Mouse (Mus musculus) midbrain, embryonic 13.5 days (tissue): ENCODE data around the gene Olfr641. TPM values are rescaled to one million over a fixed set of nuclear protein-coding genes. Genes with fewer than 3 reads are reported as not detected.

Experiments
- ATAC-seq: fragments of 200-750 bp; cut with Nextera tagmentation; 2 replicates; pipeline ENCODE4 v1.8.0; 2017; ENCODE audit warnings: mild to moderate bottlenecking, moderate TSS enrichment, moderate library complexity
- H3K27ac ChIP-seq: fragments of 300-500 bp; sonication (generic); 2 replicates; pipeline ENCODE4 v1.5.1; 2015; ENCODE audit warnings: inconsistent platforms, mild to moderate bottlenecking, moderate library complexity
- H3K27me3 ChIP-seq: fragments of 300-500 bp; sonication (generic); 2 replicates; pipeline ENCODE4 v1.6.1; 2015; ENCODE audit warnings: mild to moderate bottlenecking, inconsistent platforms
- H3K36me3 ChIP-seq: fragments of 300-500 bp; sonication (generic); 2 replicates; pipeline ENCODE4 v1.6.1; 2015; ENCODE audit warnings: mild to moderate bottlenecking, inconsistent platforms
- H3K4me1 ChIP-seq: fragments of 300-500 bp; sonication (generic); replicated peaks from 2 replicates; pipeline ENCODE4 v1.6.1; 2015; ENCODE audit warnings: inconsistent platforms
- H3K4me2 ChIP-seq: fragments of 300-500 bp; sonication (generic); replicated peaks from 2 replicates; pipeline ENCODE4 v1.6.1; 2015; ENCODE audit warnings: moderate library complexity, mild to moderate bottlenecking, inconsistent platforms
- H3K4me3 ChIP-seq: fragments of 300-500 bp; sonication (generic); replicated peaks from 2 replicates; pipeline ENCODE4 v1.5.1; 2015; ENCODE audit warnings: mild to moderate bottlenecking, inconsistent platforms
- H3K9ac ChIP-seq: fragments of 300-500 bp; sonication (generic); replicated peaks from 2 replicates; pipeline ENCODE4 v1.6.1; 2015; ENCODE audit warnings: mild to moderate bottlenecking, inconsistent platforms
- H3K9me3 ChIP-seq: fragments of 300-500 bp; sonication (generic); 2 replicates; pipeline ENCODE4 v1.6.1; 2016; ENCODE audit warnings: mild to moderate bottlenecking, inconsistent platforms
- WGBS: fragments of 180-500 bp; shearing (Covaris S2); methylation state at CpG from one replicate; pipeline ENCODE4 v1.1.7; 2015; 5-methylcytosine and 5-hydroxymethylcytosine counted together
- polyA plus RNA-seq: library from polyadenylated mRNA; unstranded; fragments of >200 nt; fragmentation: Nextera tagmentation; extraction: Ambion mirVana; gene quantifications from 2 replicates; pipeline ENCODE4 v1.2.1, GENCODE M21; 2015

Gene Olfr641
- polyA plus RNA-seq, 1 experiment from 2014 or later, result not detected

DNA sequence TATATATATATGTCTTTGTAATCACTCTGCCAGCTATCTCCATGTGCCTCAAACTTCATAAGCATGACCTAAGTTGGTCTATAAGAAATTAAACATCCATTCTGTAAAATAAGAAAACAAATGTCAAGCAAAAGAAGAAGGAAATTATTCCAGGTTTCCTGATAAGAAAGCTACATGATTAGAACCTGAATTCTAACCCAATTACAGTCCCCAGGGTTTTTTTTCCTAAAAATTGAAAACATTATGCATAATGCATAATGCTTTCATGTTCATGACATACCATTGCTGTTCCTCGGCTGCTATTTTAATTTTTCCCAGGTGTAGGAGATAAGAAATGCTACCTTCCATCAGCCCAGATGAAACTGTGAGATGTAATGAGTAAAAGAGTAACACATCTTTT lies 50.1 kb downstream of the Olfr641 start, which contains the start of gene Olfr645:
Olfr645 (minus strand) TSS at position 101 of the 400 bp plus-strand sequence.
- ATAC-seq, result no peak
- Histone ChIP-seq H3K27me3 (no peaks in the 10 kb centered on the region), H3K4me2 (no peak within 1 kb of the TSS), H3K9me3 (no peaks in the 10 kb centered on the region), H3K9ac (no peak within 1 kb of the TSS), H3K4me1 (no peaks in the 10 kb centered on the region), H3K27ac (no peak within 1 kb of the TSS), H3K4me3 (no peak within 1 kb of the TSS), H3K36me3 (no peaks in the 10 kb centered on the region)
- WGBS, result 90% methylated on average over 1 of the region's 1 CpGs

Other genes with a start within 250 kb of the Olfr641 start
- gene Olfr67, start 243.6 kb upstream of the Olfr641 start, polyA plus RNA-seq, result not detected in 2 replicates
- gene Hbb-bt, start 221.4 kb upstream of the Olfr641 start, polyA plus RNA-seq, result 1,031 and 1,160 TPM in 2 replicates
- 2,098 and 2,335 TPM in 2 replicates for gene Hbb-bs, start 207.3 kb upstream of the Olfr641 start, polyA plus RNA-seq
- not detected in 2 replicates for gene Hbb-bh2, start 194.9 kb upstream of the Olfr641 start, polyA plus RNA-seq
- gene Hbb-bh1, start 192.3 kb upstream of the Olfr641 start, polyA plus RNA-seq, result 37.1 and 47.9 TPM in 2 replicates
- 4,013 and 4,161 TPM in 2 replicates for gene Hbb-y, start 182.2 kb upstream of the Olfr641 start, polyA plus RNA-seq
- not detected in 2 replicates for gene Olfr66, start 149.2 kb upstream of the Olfr641 start, polyA plus RNA-seq
- not detected in 2 replicates for gene Olfr64, start 141.0 kb upstream of the Olfr641 start, polyA plus RNA-seq
- gene Olfr65, start 132.0 kb upstream of the Olfr641 start, polyA plus RNA-seq, result not detected in 2 replicates
- gene Olfr631, start 106.6 kb upstream of the Olfr641 start, polyA plus RNA-seq, result not detected in 2 replicates
- not detected in 2 replicates for gene Olfr632, start 101.1 kb upstream of the Olfr641 start, polyA plus RNA-seq
- not detected in 2 replicates for gene Olfr633, start 91.0 kb upstream of the Olfr641 start, polyA plus RNA-seq
- 0.03 TPM in 1 of 2 replicates, not detected in the other for gene Olfr635, start 64.3 kb upstream of the Olfr641 start, polyA plus RNA-seq
- gene Olfr638, start 36.7 kb upstream of the Olfr641 start, polyA plus RNA-seq, result not detected in 2 replicates
- gene Olfr639, start 18.1 kb upstream of the Olfr641 start, polyA plus RNA-seq, result 0.03 TPM in 1 of 2 replicates, not detected in the other
- gene Olfr640, start 9.9 kb upstream of the Olfr641 start, polyA plus RNA-seq, result not detected in 2 replicates
- gene Olfr642, start 17.2 kb downstream of the Olfr641 start, polyA plus RNA-seq, result not detected in 2 replicates
- not detected in 2 replicates for gene 4930516K23Rik, start 26.0 kb downstream of the Olfr641 start, polyA plus RNA-seq
- gene Olfr644, start 36.4 kb downstream of the Olfr641 start, polyA plus RNA-seq, result not detected in 2 replicates
- gene Olfr645, start 50.0 kb downstream of the Olfr641 start, polyA plus RNA-seq, result not detected in 2 replicates
- not detected in 2 replicates for gene Olfr646, start 69.4 kb downstream of the Olfr641 start, polyA plus RNA-seq
- not detected in 2 replicates for gene Ubqln5, start 94.4 kb downstream of the Olfr641 start, polyA plus RNA-seq
- not detected in 2 replicates for gene Olfr643, start 102.0 kb downstream of the Olfr641 start, polyA plus RNA-seq
- gene Ubqln3, start 107.8 kb downstream of the Olfr641 start, polyA plus RNA-seq, result not detected in 2 replicates
- gene Ubqlnl, start 115.1 kb downstream of the Olfr641 start, polyA plus RNA-seq, result not detected in 2 replicates
- not detected in 2 replicates for gene Olfm5, start 129.4 kb downstream of the Olfr641 start, polyA plus RNA-seq
- 0.26 and 0.46 TPM in 2 replicates for gene Olfr648, start 147.9 kb downstream of the Olfr641 start, polyA plus RNA-seq
- gene Olfr649, start 160.5 kb downstream of the Olfr641 start, polyA plus RNA-seq, result not detected in 2 replicates
- gene Trim6, start 183.3 kb downstream of the Olfr641 start, polyA plus RNA-seq, result 0.32 and 0.59 TPM in 2 replicates
- gene Trim34a, start 209.0 kb downstream of the Olfr641 start, polyA plus RNA-seq, result 0.46 and 0.75 TPM in 2 replicates